Mouse (Mus musculus): ENCODE data around the gene Cyp2f2. TPM values are rescaled to one million over a fixed set of nuclear protein-coding genes. Genes with fewer than 3 reads are reported as not detected.

The Cyp2f2 gene
- polyA plus RNA-seq, 1 experiment: 5.0 TPM

DNA sequence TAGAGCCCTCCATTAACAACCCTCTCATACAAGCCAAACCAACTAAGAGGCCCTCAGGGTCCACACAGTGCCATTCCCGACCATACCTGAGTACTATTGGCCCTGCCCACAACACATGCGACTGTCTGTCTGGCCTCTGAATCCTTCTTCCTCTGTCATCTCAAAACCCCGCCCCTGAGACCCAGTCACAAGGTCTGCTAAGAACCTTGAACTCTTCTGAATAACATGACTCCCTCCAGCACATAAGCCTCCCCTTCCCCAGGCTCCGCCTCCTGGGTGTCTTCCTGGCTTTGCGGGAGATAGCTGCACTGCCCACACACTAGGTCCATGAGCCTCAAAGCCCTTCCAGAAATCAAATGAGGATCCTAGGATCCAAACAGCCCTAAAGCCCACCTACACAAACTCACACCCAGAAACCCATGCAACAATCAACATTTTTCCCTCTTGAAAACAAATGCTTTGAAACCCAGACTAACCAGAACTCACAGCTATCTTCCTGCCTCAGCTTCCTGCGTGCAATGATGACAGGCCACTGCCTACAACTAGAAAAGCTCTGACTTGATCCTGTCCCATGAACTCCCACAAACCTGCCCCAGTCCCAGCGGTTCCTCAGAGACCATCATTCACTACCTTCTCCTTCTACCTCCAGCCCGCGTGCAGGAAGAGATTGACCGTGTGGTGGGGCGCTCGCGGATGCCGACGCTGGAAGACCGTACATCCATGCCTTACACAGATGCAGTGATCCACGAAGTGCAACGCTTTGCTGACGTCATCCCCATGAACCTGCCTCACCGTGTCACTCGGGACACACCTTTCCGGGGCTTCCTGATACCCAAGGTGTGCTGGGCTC is 11.0 kb downstream of the Cyp2f2 start:
- no peak overlapping the region for H3K4me3 ChIP-seq (ENCODE audit: insufficient read depth, low read depth, low read length)
- no peaks in the 10 kb centered on the region for H3K4me1 ChIP-seq (ENCODE audit: control insufficient read depth, insufficient read depth, insufficient read length, low read length)
- H3K27ac ChIP-seq (replicated peaks; ENCODE audit: low read depth, low read length): no peak overlapping the region

DNA sequence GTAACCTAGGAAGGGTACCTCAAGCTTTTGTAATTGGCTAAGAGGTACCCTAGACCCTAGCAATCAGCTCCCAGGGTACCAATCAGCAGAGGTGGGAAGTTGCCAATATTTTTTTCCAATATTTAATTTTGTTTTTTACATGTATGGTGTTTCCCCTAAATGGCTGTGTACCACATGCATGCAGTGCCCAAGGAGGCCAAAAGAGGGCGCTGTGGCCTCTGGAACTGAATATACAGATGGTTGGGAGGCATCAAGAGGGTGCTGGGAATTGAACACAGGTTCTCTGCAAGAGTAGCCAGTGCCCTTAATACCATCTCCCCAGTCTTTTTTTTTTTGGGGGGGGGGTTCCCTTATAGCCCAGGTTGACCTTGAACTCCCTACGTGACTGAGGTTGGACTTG is 11.7 kb downstream of the Cyp2f2 start:
- Histone ChIP-seq H3K4me3 (ENCODE audit: insufficient read depth, low read depth, low read length) (no peak overlapping the region), H3K27ac (replicated peaks; ENCODE audit: low read depth, low read length) (no peak overlapping the region)

DNA sequence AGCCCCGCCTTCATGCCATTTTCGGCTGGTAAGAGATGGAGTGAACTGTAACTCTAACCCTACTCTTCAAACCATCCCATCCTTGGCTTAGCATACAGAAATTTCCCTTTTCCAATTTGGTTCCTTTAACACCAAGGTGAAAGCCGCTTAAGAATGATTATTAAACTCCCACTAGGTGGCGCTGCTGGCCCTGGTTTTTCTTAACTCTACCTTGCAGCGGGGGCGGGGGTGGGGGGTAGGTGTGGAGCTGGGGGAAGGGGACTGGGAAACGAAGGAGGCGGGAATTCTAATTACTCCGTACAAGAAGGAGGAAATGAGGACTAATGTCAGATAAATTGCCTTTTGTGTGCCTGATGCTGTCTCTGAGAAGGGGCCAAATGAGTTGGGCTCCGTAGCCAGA is 12.9 kb downstream of the Cyp2f2 start:
- Histone ChIP-seq H3K4me1 (ENCODE audit: control insufficient read depth, insufficient read depth, insufficient read length, low read length) (no peaks in the 10 kb centered on the region), H3K27ac (replicated peaks; ENCODE audit: low read depth, low read length) (no peak overlapping the region), H3K4me3 (ENCODE audit: insufficient read depth, low read depth, low read length) (no peak overlapping the region)

More for the DNA sequence above, 11.7 kb downstream of the Cyp2f2 start:
- no peaks in the 10 kb centered on the region for H3K4me1 ChIP-seq (ENCODE audit: control insufficient read depth, insufficient read depth, insufficient read length, low read length)

DNA sequence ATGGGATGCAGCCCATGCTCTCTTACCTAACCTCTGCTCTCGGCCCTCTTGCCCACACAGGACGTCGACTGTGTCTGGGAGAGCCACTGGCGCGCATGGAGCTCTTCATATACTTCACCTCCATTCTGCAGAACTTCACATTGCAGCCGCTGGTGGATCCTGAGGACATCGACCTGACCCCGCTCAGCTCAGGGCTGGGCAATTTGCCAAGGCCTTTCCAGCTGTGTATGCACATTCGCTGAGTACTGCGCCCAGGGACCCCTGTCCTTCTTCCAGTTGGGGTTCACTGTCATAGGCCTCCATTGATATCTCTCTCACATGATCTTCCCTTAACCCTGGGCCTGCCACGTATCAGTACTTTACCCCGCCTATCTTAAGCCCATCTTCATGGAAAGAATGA is 13.4 kb downstream of the Cyp2f2 start:
- Histone ChIP-seq H3K4me3 (ENCODE audit: insufficient read depth, low read depth, low read length) (no peak overlapping the region), H3K4me1 (ENCODE audit: control insufficient read depth, insufficient read depth, insufficient read length, low read length) (no peaks in the 10 kb centered on the region), H3K27ac (replicated peaks; ENCODE audit: low read depth, low read length) (no peak overlapping the region)

DNA sequence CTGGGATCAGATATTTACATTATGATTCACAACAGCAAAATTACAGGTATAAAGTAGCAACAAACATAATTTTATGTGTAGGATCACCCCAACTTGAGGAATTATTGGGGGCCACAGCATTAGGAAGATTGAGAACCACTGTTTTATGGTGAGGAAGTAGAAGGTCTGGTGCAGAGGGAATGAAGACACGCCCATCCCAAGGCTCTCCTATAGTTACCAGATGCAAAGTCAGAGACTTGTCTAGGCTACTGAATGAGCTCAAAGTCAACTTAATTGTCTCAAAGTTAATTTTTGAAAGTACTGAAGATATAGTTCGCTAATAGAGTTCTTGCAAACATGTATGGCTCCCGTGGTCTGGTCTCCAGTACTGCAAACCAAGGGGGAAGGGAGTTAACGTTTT is 14.0 kb downstream of the Cyp2f2 start:
- Histone ChIP-seq H3K4me3 (ENCODE audit: insufficient read depth, low read depth, low read length) (no peak overlapping the region), H3K27ac (replicated peaks; ENCODE audit: low read depth, low read length) (no peak overlapping the region), H3K4me1 (ENCODE audit: control insufficient read depth, insufficient read depth, insufficient read length, low read length) (no peaks in the 10 kb centered on the region)

DNA sequence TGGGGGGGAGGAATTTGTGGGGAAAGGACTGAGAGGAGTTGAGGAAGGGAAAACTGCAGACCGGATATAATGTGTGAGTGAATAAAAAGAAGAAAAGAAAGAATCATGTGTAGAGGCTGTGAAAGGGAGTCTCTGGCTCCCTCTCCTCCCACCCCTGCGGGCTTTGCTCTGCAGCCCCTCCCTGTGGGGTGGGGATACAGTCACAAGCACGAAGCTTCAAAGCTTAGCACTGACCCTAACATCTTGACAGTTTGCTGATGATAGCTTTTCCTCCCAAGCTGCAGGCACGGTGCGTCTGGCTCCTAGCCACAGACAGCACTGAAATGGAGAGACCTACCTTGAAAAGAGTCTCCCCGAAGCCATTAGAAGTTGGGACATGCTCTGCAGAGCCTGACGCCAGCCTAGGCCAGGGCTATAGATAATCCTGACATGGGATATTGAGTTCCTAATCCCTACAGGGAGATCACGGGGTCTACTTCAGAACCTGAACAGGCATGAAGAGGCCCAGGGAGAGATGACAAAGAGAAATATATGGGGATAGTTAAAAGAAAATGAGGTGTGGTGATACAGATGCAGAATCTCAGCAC is 16.8 kb downstream of the Cyp2f2 start:
- Histone ChIP-seq H3K4me3 (ENCODE audit: insufficient read depth, low read depth, low read length) (no peak overlapping the region), H3K4me1 (ENCODE audit: control insufficient read depth, insufficient read depth, insufficient read length, low read length) (no peaks in the 10 kb centered on the region), H3K27ac (replicated peaks; ENCODE audit: low read depth, low read length) (no peak overlapping the region)

DNA sequence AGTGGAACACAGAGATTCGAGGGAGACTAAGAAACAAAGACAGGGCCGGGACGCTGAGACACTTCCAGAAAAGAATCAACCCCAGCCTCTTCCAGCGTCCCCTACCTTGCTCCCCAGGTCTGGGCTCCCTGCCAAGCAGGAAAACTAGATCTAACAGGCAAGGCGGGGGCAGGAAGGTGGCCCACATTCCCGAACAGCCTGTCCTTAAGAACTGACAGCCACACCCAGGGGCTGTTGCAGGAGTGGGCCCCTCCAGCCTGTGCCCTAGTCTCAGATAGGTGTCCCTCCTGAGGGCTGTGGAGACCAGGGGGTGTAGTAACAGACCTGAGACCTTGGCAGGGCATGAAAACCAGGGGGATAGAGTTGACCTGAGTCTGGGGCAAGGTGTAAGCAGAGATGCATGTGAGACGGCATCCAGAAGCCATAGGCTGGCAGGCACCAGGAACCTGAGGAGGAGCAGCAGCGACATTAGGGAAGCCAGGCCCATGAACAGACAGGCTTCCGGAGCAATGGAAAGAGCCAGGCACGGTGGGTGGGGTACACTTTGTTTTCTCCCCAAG is 33.6 kb downstream of the Cyp2f2 start, which contains the start of gene Cyp2t4:
Gene Cyp2t4 (plus strand): TSS at position 510 of the 560 bp plus-strand sequence.
- no peak within 1 kb of the TSS for H3K4me3 ChIP-seq (ENCODE audit: insufficient read depth, low read depth, low read length)
- H3K27ac ChIP-seq (replicated peaks; ENCODE audit: low read depth, low read length): peak within 1 kb of the TSS; percentile 63
- H3K4me1 ChIP-seq (ENCODE audit: control insufficient read depth, insufficient read depth, insufficient read length, low read length): no peaks in the 10 kb centered on the region

DNA sequence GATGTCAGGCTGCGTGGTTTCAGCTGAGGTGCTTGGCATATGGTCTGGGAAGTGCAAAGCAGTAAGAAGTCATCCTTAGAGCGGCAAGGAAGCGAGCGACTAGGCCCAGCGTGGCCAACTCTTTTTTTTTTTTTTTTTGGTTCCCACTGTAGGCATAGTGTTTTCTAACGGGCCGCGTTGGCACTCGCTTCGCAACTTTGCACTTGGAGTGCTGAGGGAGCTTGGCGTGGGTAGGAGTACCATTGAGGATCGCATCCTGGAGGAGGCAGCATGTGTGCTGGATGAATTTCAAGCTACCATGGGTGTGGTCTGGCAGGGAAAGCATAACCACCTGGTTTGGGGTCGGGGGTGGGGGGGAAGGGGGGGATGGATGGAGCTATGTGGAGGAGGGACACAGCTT is 36.3 kb downstream of the Cyp2f2 start:
- H3K4me3 ChIP-seq (ENCODE audit: insufficient read depth, low read depth, low read length): no peak overlapping the region
- no peak overlapping the region for H3K27ac ChIP-seq (replicated peaks; ENCODE audit: low read depth, low read length)
- peaks cover 11% of the 10 kb centered on the region for H3K4me1 ChIP-seq (ENCODE audit: control insufficient read depth, insufficient read depth, insufficient read length, low read length)

DNA sequence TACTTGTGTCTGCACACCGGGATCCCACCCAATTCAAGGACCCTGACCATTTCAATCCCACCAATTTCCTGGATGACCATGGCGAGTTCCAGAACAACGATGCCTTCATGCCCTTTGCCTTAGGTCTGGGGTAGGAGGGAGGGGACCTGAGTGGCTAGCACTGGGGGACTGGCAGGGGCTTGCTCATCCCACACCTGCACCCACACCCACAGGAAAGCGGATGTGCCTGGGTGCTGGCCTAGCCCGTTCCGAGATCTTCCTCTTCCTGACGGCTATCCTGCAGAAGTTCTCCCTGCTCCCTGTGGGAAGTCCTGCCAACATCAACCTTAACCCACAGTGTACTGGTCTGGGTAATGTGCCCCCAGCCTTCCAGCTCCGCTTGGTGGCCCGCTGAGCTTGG is 38.5 kb downstream of the Cyp2f2 start:
- H3K27ac ChIP-seq (replicated peaks; ENCODE audit: low read depth, low read length): no peak overlapping the region
- H3K4me1 ChIP-seq (ENCODE audit: control insufficient read depth, insufficient read depth, insufficient read length, low read length): peaks cover 21% of the 10 kb centered on the region
- H3K4me3 ChIP-seq (ENCODE audit: insufficient read depth, low read depth, low read length): no peak overlapping the region

DNA sequence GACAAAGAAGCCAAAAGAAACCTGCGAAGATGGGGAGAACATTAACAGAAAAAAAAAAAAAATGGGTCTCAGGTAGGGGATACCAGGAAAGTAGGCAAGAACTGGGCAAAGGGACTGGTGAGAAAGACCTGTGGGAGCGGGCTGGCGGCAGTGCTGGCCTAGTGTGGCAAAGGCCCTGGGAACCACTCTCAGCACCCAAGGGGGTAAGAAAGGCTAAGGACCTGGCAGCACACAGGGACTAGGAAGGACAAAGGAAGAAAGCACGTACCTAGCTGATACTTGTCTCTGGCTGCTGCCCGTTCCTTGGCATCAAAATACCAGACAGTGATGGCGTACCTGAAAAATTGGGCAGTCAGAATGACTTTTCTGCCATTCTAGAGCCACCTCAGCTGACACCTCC is 39.5 kb downstream of the Cyp2f2 start:
- Histone ChIP-seq H3K4me1 (ENCODE audit: control insufficient read depth, insufficient read depth, insufficient read length, low read length) (peaks cover 27% of the 10 kb centered on the region), H3K4me3 (ENCODE audit: insufficient read depth, low read depth, low read length) (no peak overlapping the region), H3K27ac (replicated peaks; ENCODE audit: low read depth, low read length) (no peak overlapping the region)

DNA sequence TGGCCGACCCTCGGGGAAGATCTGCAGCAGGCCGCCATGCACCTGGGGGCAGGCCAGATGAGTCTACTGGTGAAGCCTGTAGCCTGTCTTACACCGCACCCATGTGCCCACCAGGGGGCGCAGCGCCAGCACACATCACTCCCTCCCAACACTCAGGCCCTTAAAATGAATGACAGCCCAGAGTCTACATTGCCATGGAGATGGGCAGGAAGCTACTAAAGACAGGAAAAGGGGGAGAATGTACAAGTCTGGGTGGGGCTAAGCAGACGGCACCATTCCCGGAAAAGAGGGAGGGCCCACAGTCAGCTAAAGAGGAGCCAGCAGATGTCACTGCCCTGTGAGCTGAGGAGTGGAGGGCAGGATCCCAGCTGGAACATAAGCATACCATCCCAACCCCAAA is 40.2 kb downstream of the Cyp2f2 start:
- H3K4me1 ChIP-seq (ENCODE audit: control insufficient read depth, insufficient read depth, insufficient read length, low read length): peaks cover 32% of the 10 kb centered on the region
- no peak overlapping the region; the same call in 1 of the 2 replicates for H3K4me3 ChIP-seq (ENCODE audit: insufficient read depth, low read depth, low read length)
- H3K27ac ChIP-seq (replicated peaks; ENCODE audit: low read depth, low read length): peak overlapping the region; percentile 51

DNA sequence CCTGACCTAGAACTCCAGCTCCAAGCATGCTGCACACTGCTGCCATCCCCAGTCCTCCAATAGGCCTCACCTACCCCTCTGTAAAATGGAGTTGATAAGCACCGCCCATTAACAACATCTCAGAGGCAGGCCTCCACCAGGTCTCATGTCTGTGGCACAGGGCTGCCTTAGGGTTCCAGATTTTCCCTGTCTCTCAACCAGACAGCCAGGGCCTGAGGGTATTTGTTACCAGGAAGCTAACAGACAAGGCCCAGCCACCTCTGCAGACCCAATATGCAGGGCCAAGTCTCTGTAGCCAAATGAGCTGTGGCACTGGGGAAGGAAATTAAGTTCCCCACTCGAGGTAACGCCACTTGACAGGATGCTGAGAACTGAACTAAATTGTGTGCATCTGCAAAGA is 41.2 kb downstream of the Cyp2f2 start:
- Histone ChIP-seq H3K4me3 (ENCODE audit: insufficient read depth, low read depth, low read length) (no peak overlapping the region), H3K4me1 (ENCODE audit: control insufficient read depth, insufficient read depth, insufficient read length, low read length) (peaks cover 39% of the 10 kb centered on the region)

DNA sequence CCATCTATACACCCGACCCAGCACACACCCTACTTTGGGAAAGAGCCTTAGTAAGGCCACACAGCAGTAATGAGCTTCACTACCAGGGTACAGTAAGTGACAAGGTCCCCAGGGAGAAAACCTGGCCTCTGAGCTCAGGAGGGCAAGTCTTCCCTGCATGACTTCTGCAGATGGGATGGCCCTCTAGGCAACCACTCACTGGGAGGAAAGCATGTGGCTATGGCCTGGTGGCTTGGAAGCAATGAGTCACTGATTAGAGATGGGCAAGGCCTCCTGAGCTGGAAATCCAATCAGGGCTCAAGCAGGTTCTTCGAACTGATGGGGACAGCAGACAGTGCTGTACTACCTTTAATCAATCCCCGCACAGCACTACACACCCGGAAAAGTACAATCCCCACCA is 42.0 kb downstream of the Cyp2f2 start:
- Histone ChIP-seq H3K4me3 (ENCODE audit: insufficient read depth, low read depth, low read length) (no peak overlapping the region), H3K27ac (replicated peaks; ENCODE audit: low read depth, low read length) (no peak overlapping the region), H3K4me1 (ENCODE audit: control insufficient read depth, insufficient read depth, insufficient read length, low read length) (peaks cover 39% of the 10 kb centered on the region)

More for the DNA sequence above, 41.2 kb downstream of the Cyp2f2 start:
- 0 out of 2 replicates have a peak overlapping the region, but pooled peaks have one; percentile 3 for H3K27ac ChIP-seq (replicated peaks; ENCODE audit: low read depth, low read length)

DNA sequence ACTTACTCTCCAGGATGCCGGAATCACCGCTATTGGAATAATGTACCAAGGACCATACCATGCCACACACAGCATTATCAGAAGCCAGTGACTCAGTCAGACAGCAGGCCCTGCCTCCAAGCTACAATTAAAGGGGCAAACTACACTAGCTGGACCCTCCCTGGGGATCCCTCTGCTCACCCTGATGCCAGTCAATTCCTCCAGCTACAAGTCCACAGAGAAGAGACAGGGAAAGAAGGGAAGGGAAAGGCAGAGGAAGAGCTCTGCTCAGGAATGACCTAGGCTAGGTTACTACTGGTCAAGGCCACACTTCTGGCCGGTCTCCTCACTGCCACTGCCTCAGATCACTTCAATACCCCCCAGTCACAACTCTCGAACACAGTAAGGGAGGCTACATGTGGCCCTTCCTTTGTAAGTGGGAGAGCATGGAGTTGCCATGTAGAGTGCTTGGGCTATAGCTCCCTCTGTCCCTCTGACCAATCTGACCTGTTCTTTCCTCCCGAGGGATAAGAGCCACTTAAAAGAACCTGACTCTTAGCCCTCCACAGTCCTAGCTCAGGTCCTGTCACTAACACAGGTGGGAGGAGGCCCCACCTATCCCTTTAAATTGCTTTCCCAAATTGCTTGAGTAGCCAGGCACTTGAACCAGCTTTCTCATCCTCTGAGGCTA is 43.2 kb downstream of the Cyp2f2 start:
- Histone ChIP-seq H3K27ac (replicated peaks; ENCODE audit: low read depth, low read length) (0 out of 2 replicates have a peak overlapping the region, but pooled peaks have one; percentile 2), H3K4me3 (ENCODE audit: insufficient read depth, low read depth, low read length) (no peak overlapping the region), H3K4me1 (ENCODE audit: control insufficient read depth, insufficient read depth, insufficient read length, low read length) (peaks cover 39% of the 10 kb centered on the region)

DNA sequence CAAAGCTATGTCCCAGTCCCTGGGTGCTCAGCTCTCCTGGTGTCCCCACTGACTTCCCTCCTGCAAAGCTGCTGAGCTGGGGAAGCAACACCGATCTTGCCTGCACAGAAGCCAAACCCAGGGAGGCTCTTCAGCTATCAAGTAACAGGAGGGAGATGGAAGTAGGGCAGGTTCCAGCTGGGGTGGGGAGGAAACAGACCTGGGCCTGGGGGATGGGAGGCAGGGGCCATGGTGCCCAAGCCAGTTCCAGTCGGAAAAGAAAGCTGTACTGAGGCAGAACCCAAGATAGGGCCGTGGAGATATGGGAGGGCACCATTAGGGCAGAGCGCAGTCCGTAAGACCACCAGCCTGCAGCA is 43.7 kb downstream of the Cyp2f2 start:
- Histone ChIP-seq H3K4me1 (ENCODE audit: control insufficient read depth, insufficient read depth, insufficient read length, low read length) (peaks cover 39% of the 10 kb centered on the region), H3K4me3 (ENCODE audit: insufficient read depth, low read depth, low read length) (no peak overlapping the region), H3K27ac (replicated peaks; ENCODE audit: low read depth, low read length) (no peak overlapping the region)
